Mouse (Mus musculus) stomach, embryonic 16.5 days (tissue): ENCODE measurements around the gene Gm11937. TPM values are rescaled to one million over a fixed set of nuclear protein-coding genes. Genes with fewer than 3 reads are reported as not detected.
"Not testable (repeated sequence)": the region's sequence is repeated elsewhere in the genome, so short reads cannot be mapped to it uniquely, and the experiment has no call there.

Experiments
- ATAC-seq: fragments of 200-750 bp; cut with Nextera tagmentation; 2 replicates; pipeline ENCODE4 v1.8.0; 2017; ENCODE audit warnings: moderate number of reproducible peaks, moderate TSS enrichment; ENCODE audit not compliant: insufficient read depth, low FRiP score
- H3K27ac ChIP-seq: fragments of 300-500 bp; sonication (generic); 2 replicates; pipeline ENCODE4 v1.5.1; 2014; ENCODE audit warnings: low read length
- H3K27me3 ChIP-seq: fragments of 300-500 bp; sonication (generic); 2 replicates; pipeline ENCODE4 v1.6.1; 2014; ENCODE audit warnings: low read length, control low read depth, mixed read lengths; ENCODE audit not compliant: control insufficient read depth, insufficient read depth
- H3K36me3 ChIP-seq: fragments of 300-500 bp; sonication (generic); 2 replicates; pipeline ENCODE4 v1.6.1; 2014; ENCODE audit warnings: low read length; ENCODE audit not compliant: control insufficient read depth, insufficient read depth
- H3K4me1 ChIP-seq: fragments of 300-500 bp; sonication (generic); 2 replicates; pipeline ENCODE4 v1.6.1; 2014; ENCODE audit warnings: low read length, control low read depth, mixed read lengths; ENCODE audit not compliant: control insufficient read depth, insufficient read depth
- H3K4me2 ChIP-seq: fragments of 300-500 bp; sonication (generic); 2 replicates; pipeline ENCODE4 v1.6.1; 2014; ENCODE audit warnings: low read depth, low read length, mixed read lengths
- H3K4me3 ChIP-seq: fragments of 300-500 bp; sonication (generic); replicated peaks from 2 replicates; pipeline ENCODE4 v1.5.1; 2014; ENCODE audit warnings: mild to moderate bottlenecking, low read length
- H3K9ac ChIP-seq: fragments of 300-500 bp; sonication (generic); 2 replicates; pipeline ENCODE4 v1.6.1; 2014; ENCODE audit warnings: low read length
- H3K9me3 ChIP-seq: fragments of 300-500 bp; sonication (generic); replicated peaks from 2 replicates; pipeline ENCODE4 v1.6.1; 2016; ENCODE audit warnings: low read length, control low read depth; ENCODE audit not compliant: control insufficient read depth
- WGBS: fragments of 180-500 bp; shearing (Covaris S2); extraction: QIAGEN DNeasy Blood & Tissue Kit; methylation state at CpG from one replicate; pipeline ENCODE4 v1.1.7; 2014; 5-methylcytosine and 5-hydroxymethylcytosine counted together
- polyA plus RNA-seq: library from polyadenylated mRNA; unstranded; fragments of >200 nt; fragmentation: Nextera tagmentation; extraction: Ambion mirVana; gene quantifications from 2 replicates; pipeline ENCODE4 v1.2.1, GENCODE M21; 2015

Gene Gm11937
- polyA plus RNA-seq, 1 experiment from 2014 or later: not detected

- H3K36me3 ChIP-seq, H3K9ac ChIP-seq, H3K4me2 ChIP-seq, H3K4me1 ChIP-seq, H3K4me3 ChIP-seq, ATAC-seq, H3K27me3 ChIP-seq, H3K27ac ChIP-seq, H3K9me3 ChIP-seq: not testable (repeated sequence)
- WGBS: 72% methylated on average over 6 of the region's 6 CpGs
These were observed 12.2 kb downstream of the Gm11937 start, which contains the start of gene Krtap9-3 for GRCm38 (mm10) chr11:99597742-99598141. TSS of gene Krtap9-3 (minus strand) at chr11:99598105.

DNA sequence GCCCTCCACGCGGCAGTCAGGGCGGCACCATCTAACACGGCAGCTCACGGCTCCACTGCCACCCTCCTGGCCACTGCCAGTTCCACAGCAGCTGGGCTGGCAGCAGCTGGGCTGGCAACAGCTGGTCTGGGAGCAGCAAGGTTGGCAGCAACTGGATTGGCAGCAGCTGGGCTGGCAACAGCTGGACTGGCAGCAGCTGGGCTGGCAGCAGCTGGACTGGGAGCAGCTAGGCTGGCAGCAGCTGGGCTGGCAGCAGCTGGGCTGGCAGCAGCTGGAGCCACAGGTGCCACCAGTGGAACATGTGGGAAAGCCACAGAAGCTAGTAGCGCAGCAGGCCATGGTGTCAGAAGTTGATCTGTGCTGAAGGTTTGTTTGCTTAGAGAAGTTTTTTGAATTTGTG lies 19.0 kb downstream of the Gm11937 start, which contains the start of gene Krtap1-3:
Gene Krtap1-3 (minus strand): TSS at position 359 of the 400 bp plus-strand sequence.
- no peak within 1 kb of the TSS for H3K9ac ChIP-seq
- H3K9me3 ChIP-seq: no peaks in the 10 kb centered on the region
- no peak within 1 kb of the TSS for H3K4me2 ChIP-seq
- ATAC-seq: no peak
- no peak within 1 kb of the TSS for H3K4me3 ChIP-seq
- H3K36me3 ChIP-seq: no peaks in the 10 kb centered on the region
- WGBS: 78% methylated on average over 6 of the region's 6 CpGs
- H3K27ac ChIP-seq: no peak within 1 kb of the TSS
- H3K27me3 ChIP-seq: no peaks in the 10 kb centered on the region
- no peaks in the 10 kb centered on the region for H3K4me1 ChIP-seq

DNA sequence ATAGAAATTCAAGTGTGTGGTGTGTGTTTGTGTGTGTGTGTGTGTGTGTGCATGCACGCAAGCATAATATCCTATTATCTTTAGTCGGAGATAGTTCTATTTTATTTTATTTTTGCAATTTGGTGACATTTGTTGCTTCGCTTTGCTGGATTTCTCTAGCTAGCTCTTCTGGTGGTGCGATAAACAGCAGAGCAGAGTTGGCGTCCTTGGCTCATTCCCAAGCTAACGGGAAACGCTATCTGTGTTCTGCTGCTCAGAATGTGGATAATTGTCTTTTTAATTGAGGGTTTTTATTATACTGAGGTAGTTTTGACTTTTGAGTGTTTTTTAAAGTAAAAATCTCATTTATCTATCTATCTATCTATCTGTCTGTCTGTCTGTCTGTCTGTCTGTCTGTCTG lies 24.9 kb downstream of the Gm11937 start:
- H3K36me3 ChIP-seq: no peaks in the 10 kb centered on the region
- H3K4me2 ChIP-seq: no peak overlapping the region
- WGBS: 87% methylated on average over 7 of the region's 7 CpGs
- H3K27me3 ChIP-seq: no peaks in the 10 kb centered on the region
- no peak overlapping the region for H3K9ac ChIP-seq
- no peak overlapping the region for H3K27ac ChIP-seq
- ATAC-seq: no peak
- no peaks in the 10 kb centered on the region for H3K4me1 ChIP-seq
- no peak overlapping the region for H3K4me3 ChIP-seq
- no peaks in the 10 kb centered on the region for H3K9me3 ChIP-seq

- no peak within 1 kb of the TSS for H3K9ac ChIP-seq
- H3K4me3 ChIP-seq: no peak within 1 kb of the TSS
- 70% methylated on average over 5 of the region's 5 CpGs for WGBS
- H3K9me3 ChIP-seq: no peaks in the 10 kb centered on the region
- no peak within 1 kb of the TSS for H3K27ac ChIP-seq
- no peaks in the 10 kb centered on the region for H3K4me1 ChIP-seq
- H3K36me3 ChIP-seq: no peaks in the 10 kb centered on the region
- no peaks in the 10 kb centered on the region for H3K27me3 ChIP-seq
- ATAC-seq: no peak
- H3K4me2 ChIP-seq: no peak within 1 kb of the TSS
These were observed 26.7 kb downstream of the Gm11937 start, which contains the start of gene Krtap1-4 for GRCm38 (mm10) chr11:99583245-99583704. TSS of gene Krtap1-4 (minus strand) at chr11:99583654.

- 77% methylated on average over 6 of the region's 6 CpGs for WGBS
These were observed 28.4 kb downstream of the Gm11937 start for GRCm38 (mm10) chr11:99581564-99581963.

GRCm38 (mm10) chr11:99581051-99581450 lies 28.9 kb downstream of the Gm11937 start:
- no peaks in the 10 kb centered on the region for H3K36me3 ChIP-seq
- no peak overlapping the region for H3K27ac ChIP-seq
- no peak overlapping the region for H3K4me2 ChIP-seq
- H3K4me3 ChIP-seq: no peak overlapping the region
- no peaks in the 10 kb centered on the region for H3K4me1 ChIP-seq
- no peak for ATAC-seq
- H3K9ac ChIP-seq: no peak overlapping the region
- H3K27me3 ChIP-seq: no peaks in the 10 kb centered on the region
- WGBS: 90% methylated on average over 5 of the region's 5 CpGs
- no peaks in the 10 kb centered on the region for H3K9me3 ChIP-seq

More at GRCm38 (mm10) chr11:99581564-99581963, 28.4 kb downstream of the Gm11937 start:
- Histone ChIP-seq H3K27me3 (no peaks in the 10 kb centered on the region), H3K9ac (no peak overlapping the region), H3K4me2 (no peak overlapping the region), H3K9me3 (no peaks in the 10 kb centered on the region), H3K36me3 (no peaks in the 10 kb centered on the region), H3K4me3 (no peak overlapping the region), H3K4me1 (no peaks in the 10 kb centered on the region), H3K27ac (no peak overlapping the region)
- no peak for ATAC-seq

- Histone ChIP-seq H3K27me3 (no peaks in the 10 kb centered on the region), H3K4me3 (no peak within 1 kb of the TSS), H3K4me2 (no peak within 1 kb of the TSS), H3K27ac (no peak within 1 kb of the TSS), H3K4me1 (no peaks in the 10 kb centered on the region), H3K9me3 (no peaks in the 10 kb centered on the region), H3K9ac (no peak within 1 kb of the TSS), H3K36me3 (no peaks in the 10 kb centered on the region)
- no peak for ATAC-seq
- WGBS: 75% methylated on average over 6 of the region's 6 CpGs
These were observed 29.4 kb downstream of the Gm11937 start, which contains the start of gene Krtap1-5 for GRCm38 (mm10) chr11:99580636-99581035. TSS of gene Krtap1-5 (minus strand) at chr11:99581016.

DNA sequence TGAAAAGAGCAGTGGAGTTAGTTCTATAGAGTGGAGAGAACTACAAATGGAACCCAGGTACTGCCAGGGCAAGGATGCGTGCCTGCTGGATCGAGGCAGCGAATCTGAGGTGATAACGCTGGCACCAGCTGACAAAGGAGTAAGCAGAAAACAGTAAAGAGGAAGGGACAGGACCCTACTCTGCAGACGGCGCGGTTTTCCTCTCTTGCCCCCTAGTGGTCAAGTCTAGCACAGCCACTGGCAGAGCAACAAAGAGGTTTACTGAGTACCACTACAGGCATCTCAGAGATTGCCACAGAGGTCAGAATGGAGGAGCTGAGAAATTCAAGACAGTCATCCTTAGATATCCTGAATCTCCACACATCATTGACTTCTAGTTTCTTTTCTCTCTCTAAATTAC lies 35.9 kb downstream of the Gm11937 start:
- ATAC-seq: peak; percentile 82
- Histone ChIP-seq H3K9me3 (no peaks in the 10 kb centered on the region), H3K9ac (peak overlapping the region; percentile 55; the same call in 1 of the 2 replicates), H3K4me1 (no peaks in the 10 kb centered on the region), H3K36me3 (no peaks in the 10 kb centered on the region), H3K4me2 (peak overlapping the region; percentile 47), H3K4me3 (no peak overlapping the region; the same call in 1 of the 2 replicates), H3K27ac (no peak overlapping the region), H3K27me3 (no peaks in the 10 kb centered on the region)
- 4% methylated on average over 7 of the region's 7 CpGs for WGBS

DNA sequence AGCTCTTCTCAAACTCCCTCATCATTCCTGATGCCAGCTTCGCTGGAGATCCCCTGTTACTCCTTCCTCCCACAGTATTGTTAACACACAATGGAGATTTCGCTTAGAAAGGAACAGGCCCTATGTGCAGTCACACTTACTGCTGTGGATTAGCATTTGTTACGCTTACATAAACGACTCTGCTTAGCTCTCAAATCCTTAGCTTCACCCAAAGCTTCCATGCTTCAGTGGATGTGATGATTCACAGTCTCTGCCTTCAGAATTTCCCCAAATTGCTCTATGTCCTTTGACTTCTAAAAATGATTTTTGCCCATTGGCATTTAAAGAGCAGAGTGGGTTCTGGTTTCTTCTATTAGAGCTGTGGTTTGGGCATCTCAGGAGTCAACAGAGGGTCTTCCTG lies 36.8 kb downstream of the Gm11937 start:
- Histone ChIP-seq H3K9ac (no peak overlapping the region), H3K36me3 (no peaks in the 10 kb centered on the region), H3K4me3 (no peak overlapping the region), H3K4me1 (no peaks in the 10 kb centered on the region), H3K4me2 (no peak overlapping the region), H3K27ac (no peak overlapping the region), H3K9me3 (no peaks in the 10 kb centered on the region), H3K27me3 (no peaks in the 10 kb centered on the region)
- ATAC-seq: no peak
- WGBS: 58% methylated on average over 4 of the region's 4 CpGs
